Mouse (Mus musculus) neural tube, embryonic 11.5 days (tissue): Measurements from ENCODE around the gene Mrpl9. TPM values are rescaled to one million over a fixed set of nuclear protein-coding genes. Genes with fewer than 3 reads are reported as not detected.

ENCODE experiments used
- ATAC-seq: fragments of 200-750 bp; cut with Nextera tagmentation; 2 replicates; pipeline ENCODE4 v1.8.0; 2017; ENCODE audit warnings: moderate number of reproducible peaks, mild to moderate bottlenecking, moderate TSS enrichment, moderate library complexity; ENCODE audit not compliant: insufficient read depth, low FRiP score, low TSS enrichment
- DNase-seq: peaks from one replicate; pipeline ENCODE4 v3.0.0-alpha.2; 2015; ENCODE audit warnings: low spot score
- H3K27ac ChIP-seq: fragments of 300-500 bp; sonication (generic); 2 replicates; pipeline ENCODE4 v1.5.1; 2014; ENCODE audit warnings: low read depth, mild to moderate bottlenecking, low read length
- H3K27me3 ChIP-seq: fragments of 300-500 bp; sonication (generic); 2 replicates; pipeline ENCODE4 v1.6.1; 2014; ENCODE audit warnings: mild to moderate bottlenecking, low read length, mixed read lengths; ENCODE audit not compliant: control insufficient read depth, insufficient read depth
- H3K36me3 ChIP-seq: fragments of 300-500 bp; sonication (generic); 2 replicates; pipeline ENCODE4 v1.6.1; 2014; ENCODE audit warnings: mild to moderate bottlenecking, low read length, moderate library complexity, mixed read lengths; ENCODE audit not compliant: control insufficient read depth, insufficient read depth
- H3K4me1 ChIP-seq: fragments of 300-500 bp; sonication (generic); 2 replicates; pipeline ENCODE4 v1.6.1; 2014; ENCODE audit warnings: low read length, mixed read lengths; ENCODE audit not compliant: control insufficient read depth, insufficient read depth
- H3K4me2 ChIP-seq: fragments of 300-500 bp; sonication (generic); 2 replicates; pipeline ENCODE4 v1.6.1; 2014; ENCODE audit warnings: low read depth, mild to moderate bottlenecking, moderate library complexity
- H3K4me3 ChIP-seq: fragments of 300-500 bp; sonication (generic); 2 replicates; pipeline ENCODE4 v1.5.1; 2014; ENCODE audit warnings: low read depth, low read length
- H3K9ac ChIP-seq: fragments of 300-500 bp; sonication (generic); 2 replicates; pipeline ENCODE4 v1.6.1; 2014; ENCODE audit warnings: mild to moderate bottlenecking, low read length
- H3K9me3 ChIP-seq: fragments of 300-500 bp; sonication (generic); 2 replicates; pipeline ENCODE4 v1.6.1; 2016; ENCODE audit warnings: low read length; ENCODE audit not compliant: control insufficient read depth
- WGBS: fragments of 180-500 bp; shearing (Covaris S2); extraction: QIAGEN DNeasy Blood & Tissue Kit; methylation state at CpG from one replicate; pipeline ENCODE4 v1.1.7; 2014; 5-methylcytosine and 5-hydroxymethylcytosine counted together
- polyA plus RNA-seq: library from polyadenylated mRNA; unstranded; fragments of >200 nt; fragmentation: Nextera tagmentation; extraction: Ambion mirVana; gene quantifications from 2 replicates; pipeline ENCODE4 v1.2.1, GENCODE M21; 2014

The Mrpl9 gene
- 64.7 and 68.3 TPM in 2 replicates for polyA plus RNA-seq

DNA sequence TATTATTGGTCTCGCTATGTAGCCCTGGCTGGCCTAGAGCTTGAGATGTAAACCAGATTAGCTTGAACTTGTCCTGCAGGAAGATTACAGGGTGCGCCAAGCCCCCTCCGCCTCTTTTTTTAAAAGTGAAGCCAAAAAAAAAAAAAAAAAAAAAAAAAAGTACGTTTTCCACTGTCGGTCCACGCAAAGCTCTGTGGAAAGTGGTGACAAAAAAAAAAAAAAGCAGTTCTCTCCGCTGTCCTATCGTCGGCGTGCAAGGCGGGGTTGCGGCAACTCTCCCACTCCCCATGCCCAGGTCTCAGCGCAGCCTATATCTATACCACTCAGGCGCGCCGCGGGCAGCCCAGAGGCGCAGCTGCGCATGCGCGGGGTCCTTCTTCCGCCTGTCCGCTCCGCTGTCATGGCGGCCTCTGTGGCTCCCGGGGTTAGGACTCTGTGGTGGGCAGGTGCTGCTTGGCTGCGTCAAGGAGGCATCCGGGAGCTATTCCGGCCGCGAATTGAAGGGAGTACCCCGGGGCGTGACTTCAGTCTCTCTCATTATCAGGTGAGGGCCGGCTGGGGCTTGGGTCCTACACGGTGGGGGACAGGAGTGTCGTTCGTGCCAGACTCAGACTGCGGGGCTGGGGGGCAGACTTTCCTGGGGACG lies at the start of gene Mrpl9:
Gene Mrpl9, plus strand, starts transcription at position 368 of the 646 bp plus-strand sequence.
- H3K4me3 ChIP-seq: peak within 1 kb of the TSS; percentile 92
- peak; percentile 97 for ATAC-seq
- H3K36me3 ChIP-seq: peaks cover 11% of the 10 kb centered on the region; the same call in 1 of the 2 replicates
- 0 out of 2 replicates have a peak within 1 kb of the TSS, but pooled peaks have one; percentile 29 for H3K27ac ChIP-seq
- H3K4me2 ChIP-seq: peak within 1 kb of the TSS; percentile 82
- DNase-seq: peak; percentile 97
- 2% methylated on average over 39 of the region's 39 CpGs for WGBS
- H3K27me3 ChIP-seq: no peaks in the 10 kb centered on the region
- H3K9ac ChIP-seq: peak within 1 kb of the TSS; percentile 87
- H3K4me1 ChIP-seq: 0 out of 2 replicates have a peak, but pooled peaks cover 3% of the 10 kb centered on the region
- H3K9me3 ChIP-seq: no peaks in the 10 kb centered on the region

DNA sequence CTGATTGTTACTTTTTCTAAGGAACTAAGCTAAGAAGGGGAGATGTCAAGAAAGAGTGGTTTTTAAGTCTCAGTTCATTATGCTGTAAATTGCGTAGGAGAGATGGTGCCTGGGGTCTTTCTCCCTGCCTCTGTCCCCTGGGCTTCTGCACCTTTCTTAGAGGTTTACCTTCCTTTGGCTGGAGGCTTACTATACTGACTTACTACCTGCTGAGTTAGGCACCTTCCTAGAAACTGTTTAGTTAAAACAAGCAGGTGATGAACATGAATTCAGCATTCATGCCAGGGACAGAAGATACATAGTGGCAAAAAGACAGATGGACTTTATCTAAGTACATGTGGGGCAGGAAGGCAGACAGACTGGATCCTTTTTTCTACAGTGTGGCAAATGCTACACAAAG lies 46.8 kb upstream of the Mrpl9 start:
- Histone ChIP-seq H3K9me3 (no peaks in the 10 kb centered on the region), H3K9ac (no peak overlapping the region), H3K27me3 (no peaks in the 10 kb centered on the region), H3K4me2 (no peak overlapping the region), H3K36me3 (no peaks in the 10 kb centered on the region), H3K4me3 (no peak overlapping the region), H3K4me1 (peaks cover 8% of the 10 kb centered on the region; the same call in 1 of the 2 replicates), H3K27ac (no peak overlapping the region)
- DNase-seq (no peak), ATAC-seq (no peak)
- WGBS: 84% methylated on average over 1 of the region's 1 CpGs

- Histone ChIP-seq H3K4me1 (peaks cover 8% of the 10 kb centered on the region; the same call in 1 of the 2 replicates), H3K9ac (no peak overlapping the region), H3K4me3 (no peak overlapping the region), H3K27me3 (no peaks in the 10 kb centered on the region), H3K36me3 (no peaks in the 10 kb centered on the region), H3K4me2 (no peak overlapping the region), H3K27ac (no peak overlapping the region), H3K9me3 (no peaks in the 10 kb centered on the region)
- no peak for ATAC-seq
- no peak for DNase-seq
- 83% methylated on average over 4 of the region's 4 CpGs for WGBS
These were observed 46.3 kb upstream of the Mrpl9 start for GRCm38 (mm10) chr3:94396851-94397250.

GRCm38 (mm10) chr3:94398217-94398616 lies 44.9 kb upstream of the Mrpl9 start, which contains the start of gene Lingo4:
Gene Lingo4 (plus strand): TSS chr3:94398517.
- ATAC-seq: no peak
- Histone ChIP-seq H3K9ac (peak within 1 kb of the TSS; percentile 52; the same call in 1 of the 2 replicates), H3K27me3 (no peaks in the 10 kb centered on the region), H3K4me3 (peak within 1 kb of the TSS; percentile 29), H3K4me2 (peak within 1 kb of the TSS; percentile 59), H3K9me3 (no peaks in the 10 kb centered on the region), H3K36me3 (no peaks in the 10 kb centered on the region), H3K27ac (no peak within 1 kb of the TSS), H3K4me1 (peaks cover 8% of the 10 kb centered on the region; the same call in 1 of the 2 replicates)
- no peak for DNase-seq
- WGBS: 71% methylated on average over 6 of the region's 6 CpGs

DNA sequence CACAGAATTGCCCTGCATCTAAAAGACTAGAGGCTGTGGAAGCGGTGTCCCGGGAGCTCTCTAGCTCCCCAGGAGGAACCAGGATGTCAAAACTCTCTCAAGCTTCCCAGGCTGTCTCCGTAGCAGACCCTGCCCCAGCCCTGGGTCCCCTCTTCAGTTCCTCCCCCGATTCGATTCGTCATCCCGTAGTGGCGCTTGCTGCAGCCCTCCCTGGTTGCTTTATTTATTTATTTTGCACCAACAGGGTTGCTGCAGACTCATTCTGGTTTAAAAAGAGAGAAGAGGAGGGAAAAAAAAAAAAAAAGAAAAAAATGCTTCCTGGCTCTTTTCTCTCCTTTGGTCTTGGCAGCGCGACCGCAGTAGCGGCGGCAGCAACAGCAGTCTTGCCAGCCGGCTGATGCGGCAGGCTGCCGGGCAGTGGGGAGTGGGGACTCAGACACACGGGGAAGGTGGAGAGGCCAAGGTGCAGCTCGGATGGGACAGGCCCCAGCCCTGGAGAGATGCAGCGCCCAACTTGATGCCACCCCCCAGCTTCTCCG lies 44.1 kb upstream of the Mrpl9 start:
- H3K27ac ChIP-seq: no peak overlapping the region
- DNase-seq (peak; percentile 66), ATAC-seq (peak; percentile 31; the same call in 1 of the 2 replicates)
- no peaks in the 10 kb centered on the region for H3K36me3 ChIP-seq
- H3K4me3 ChIP-seq: peak overlapping the region; percentile 29
- no peaks in the 10 kb centered on the region for H3K9me3 ChIP-seq
- WGBS: under 1% methylated on average over 20 of the region's 20 CpGs
- peaks cover 8% of the 10 kb centered on the region; the same call in 1 of the 2 replicates for H3K4me1 ChIP-seq
- H3K27me3 ChIP-seq: no peaks in the 10 kb centered on the region
- peak overlapping the region; percentile 59 for H3K4me2 ChIP-seq
- peak overlapping the region; percentile 52; the same call in 1 of the 2 replicates for H3K9ac ChIP-seq

DNA sequence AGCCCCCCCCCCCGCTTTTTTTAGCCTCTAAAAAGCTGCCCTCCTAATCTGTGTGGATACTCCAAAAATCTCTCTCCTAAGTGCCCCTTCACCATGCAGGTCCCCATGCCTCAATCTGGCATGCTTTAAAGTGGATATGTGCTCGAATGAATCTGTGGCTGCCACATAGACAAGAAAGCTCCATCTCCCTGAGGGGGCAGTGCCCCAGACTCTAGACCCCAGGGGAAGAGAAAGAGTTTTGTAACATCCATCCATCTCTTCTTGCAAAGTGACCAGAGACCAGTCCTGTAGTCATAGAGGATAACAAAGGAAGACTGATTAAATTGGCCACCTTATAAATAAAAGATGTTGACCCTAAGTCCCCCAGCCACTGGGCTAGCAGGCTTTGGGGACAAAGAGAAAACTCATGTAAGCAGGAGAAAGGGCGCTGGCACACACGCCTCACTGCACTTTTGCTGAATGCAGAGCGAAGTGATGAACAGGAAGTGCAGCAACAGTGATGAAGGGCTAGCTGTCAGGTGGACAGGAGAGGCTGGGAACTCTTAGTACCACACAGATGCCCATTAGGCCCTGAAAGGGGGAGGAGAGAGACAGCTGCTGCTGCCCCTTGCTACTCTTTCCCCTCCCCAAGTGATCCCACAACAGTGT lies 43.3 kb upstream of the Mrpl9 start:
- Histone ChIP-seq H3K9me3 (no peaks in the 10 kb centered on the region), H3K9ac (peak overlapping the region; percentile 52; the same call in 1 of the 2 replicates), H3K4me1 (peaks cover 12% of the 10 kb centered on the region; the same call in 1 of the 2 replicates), H3K4me2 (peak overlapping the region; percentile 59), H3K4me3 (no peak overlapping the region), H3K36me3 (no peaks in the 10 kb centered on the region), H3K27me3 (no peaks in the 10 kb centered on the region), H3K27ac (no peak overlapping the region)
- WGBS: 25% methylated on average over 5 of the region's 5 CpGs
- peak; percentile 54 for DNase-seq
- ATAC-seq: 0 out of 2 replicates have a peak, but pooled peaks have one; percentile 24

- H3K27me3 ChIP-seq: no peaks in the 10 kb centered on the region
- peaks cover 12% of the 10 kb centered on the region; the same call in 1 of the 2 replicates for H3K4me1 ChIP-seq
- ATAC-seq: no peak
- no peak overlapping the region for H3K4me2 ChIP-seq
- no peaks in the 10 kb centered on the region for H3K36me3 ChIP-seq
- H3K27ac ChIP-seq: no peak overlapping the region
- no peak overlapping the region for H3K4me3 ChIP-seq
- DNase-seq: no peak
- H3K9ac ChIP-seq: no peak overlapping the region
- H3K9me3 ChIP-seq: no peaks in the 10 kb centered on the region
- 76% methylated on average over 8 of the region's 8 CpGs for WGBS
These were observed 40.7 kb upstream of the Mrpl9 start for GRCm38 (mm10) chr3:94402451-94402850.

DNA sequence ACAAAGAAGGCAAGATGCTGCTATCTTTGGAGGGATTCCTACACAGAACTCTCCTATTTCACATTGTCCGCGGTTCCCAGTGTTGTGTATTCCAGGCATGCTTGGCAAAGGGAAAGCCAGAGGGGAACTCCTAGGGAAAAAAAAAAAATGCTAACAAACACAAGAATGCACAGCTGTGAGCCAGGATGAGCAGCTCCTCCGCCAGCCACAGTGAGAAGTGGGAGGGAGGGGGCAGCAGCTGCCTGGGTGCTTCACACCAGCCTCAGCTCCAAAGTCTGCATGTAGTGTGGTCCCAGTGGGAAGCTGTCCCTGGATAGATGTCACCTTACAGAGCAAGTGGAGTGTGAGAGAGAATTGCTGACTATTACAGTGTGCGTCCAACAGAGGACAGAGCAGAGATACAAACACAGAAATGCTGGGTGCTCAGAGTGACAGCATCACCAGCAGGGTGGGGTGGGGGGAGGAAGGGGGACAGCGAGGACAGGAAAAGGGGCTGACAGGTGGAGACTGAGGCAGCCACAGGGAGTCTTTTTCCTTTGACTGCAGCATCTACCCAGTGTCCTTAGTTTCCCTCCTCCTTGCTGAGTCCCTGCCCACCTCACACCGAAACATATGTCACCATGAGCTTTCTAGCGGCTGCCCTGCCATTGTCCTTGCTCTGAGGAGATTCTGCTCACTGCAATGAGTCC lies 38.6 kb upstream of the Mrpl9 start:
- no peak overlapping the region for H3K4me2 ChIP-seq
- H3K4me3 ChIP-seq: no peak overlapping the region
- ATAC-seq (no peak), DNase-seq (no peak)
- H3K9me3 ChIP-seq: no peaks in the 10 kb centered on the region
- no peaks in the 10 kb centered on the region for H3K36me3 ChIP-seq
- H3K9ac ChIP-seq: no peak overlapping the region
- 34% methylated on average over 7 of the region's 7 CpGs for WGBS
- peaks cover 9% of the 10 kb centered on the region; the same call in 1 of the 2 replicates for H3K4me1 ChIP-seq
- no peaks in the 10 kb centered on the region for H3K27me3 ChIP-seq
- H3K27ac ChIP-seq: no peak overlapping the region
